Mouse (Mus musculus): ENCODE data around the gene Wwox.

DNA sequence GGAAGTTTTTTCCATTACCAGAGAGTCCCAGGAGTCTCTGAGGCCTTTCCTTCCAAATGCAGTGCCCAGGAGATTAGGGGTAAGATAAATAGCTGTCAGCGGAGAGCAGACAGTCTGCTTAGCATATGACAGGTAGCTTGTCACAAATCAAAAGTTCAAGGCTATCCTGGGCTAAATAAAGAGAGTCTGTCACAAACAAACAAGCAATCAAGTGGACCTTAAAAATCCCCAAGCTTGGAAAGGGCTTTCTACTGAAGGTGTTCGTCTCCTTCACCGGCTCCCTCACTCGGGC, 439.8 kb downstream of the Wwox start:
- TF ChIP-seq CTCF (IDR thresholded peaks at IDR 0.05; ENCODE audit: control insufficient read depth, insufficient read depth, low read length), result no peak
- TF ChIP-seq POLR2A (IDR thresholded peaks at IDR 0.05; ENCODE audit: borderline replicate concordance, control insufficient read depth, low read depth, low read length), result no peak
